Mouse (Mus musculus) cerebellum, adult 11-12 months (tissue): ENCODE measurements around the gene Stag2.

ENCODE experiments used
- DNase-seq: peaks from one replicate; pipeline ENCODE4 v3.0.0; 2022

Gene Stag2

GRCm38 (mm10) chrX:42148788-42149556, at the start of gene Stag2:
Stag2 (plus strand) TSS chrX:42149317.
- DNase-seq, result peak; percentile 87

GRCm38 (mm10) chrX:42107137-42107536, 42.0 kb upstream of the Stag2 start:
- no peak for DNase-seq

GRCm38 (mm10) chrX:42110585-42110984, 38.5 kb upstream of the Stag2 start:
- DNase-seq, result no peak

- no peak for DNase-seq
Measured at GRCm38 (mm10) chrX:42119442-42120048, 29.6 kb upstream of the Stag2 start.

GRCm38 (mm10) chrX:42124963-42125697, 24.0 kb upstream of the Stag2 start:
- no peak for DNase-seq

GRCm38 (mm10) chrX:42139882-42140281, 9.2 kb upstream of the Stag2 start:
- no peak for DNase-seq

GRCm38 (mm10) chrX:42142620-42143019, 6.5 kb upstream of the Stag2 start:
- DNase-seq, result no peak

GRCm38 (mm10) chrX:42143991-42144390, 5.1 kb upstream of the Stag2 start:
- DNase-seq, result no peak

- peak; percentile 46 for DNase-seq
Measured at GRCm38 (mm10) chrX:42148016-42148451, 1.1 kb upstream of the Stag2 start.

- DNase-seq, result peak; percentile 75
Measured at GRCm38 (mm10) chrX:42149557-42150345, 634 bp downstream of the Stag2 start.

GRCm38 (mm10) chrX:42150346-42151023, 1.4 kb downstream of the Stag2 start:
- peak; percentile 85 for DNase-seq

- DNase-seq, result peak; percentile 32
Measured at GRCm38 (mm10) chrX:42151024-42151754, 2.1 kb downstream of the Stag2 start.

GRCm38 (mm10) chrX:42151903-42152369, 2.8 kb downstream of the Stag2 start:
- DNase-seq, result peak; percentile 85

- DNase-seq, result no peak
Measured at GRCm38 (mm10) chrX:42153056-42153455, 3.9 kb downstream of the Stag2 start.

- DNase-seq, result no peak
Measured at GRCm38 (mm10) chrX:42165455-42165854, 16.3 kb downstream of the Stag2 start.

GRCm38 (mm10) chrX:42170811-42171210, 21.7 kb downstream of the Stag2 start:
- no peak for DNase-seq

- no peak for DNase-seq
Measured at GRCm38 (mm10) chrX:42187590-42187989, 38.5 kb downstream of the Stag2 start.

GRCm38 (mm10) chrX:42188825-42189426, 39.8 kb downstream of the Stag2 start:
- no peak for DNase-seq

- no peak for DNase-seq
Measured at GRCm38 (mm10) chrX:42194608-42195007, 45.5 kb downstream of the Stag2 start.

GRCm38 (mm10) chrX:42202482-42202881, 53.4 kb downstream of the Stag2 start:
- no peak for DNase-seq

- no peak for DNase-seq
Measured at GRCm38 (mm10) chrX:42215742-42216141, 66.6 kb downstream of the Stag2 start.
